Mouse (Mus musculus): ENCODE data around the gene Pus7. TPM values are rescaled to one million over a fixed set of nuclear protein-coding genes. Genes with fewer than 3 reads are reported as not detected.
A peak's percentile ranks its signal among the peaks of the same experiment; 100 is the strongest.

Gene Pus7
- 31.5 and 35.0 TPM in 2 replicates for polyA plus RNA-seq (2016; fragmentation: Nextera tagmentation; extraction: Ambion mirVana)

GRCm38 (mm10) chr5:23782931-23783877, at the start of gene Pus7:
Pus7 (minus strand) TSS chr5:23783711.
- H3K9me3 ChIP-seq: peaks cover 3% of the 10 kb centered on the region; the same call in 1 of the 2 replicates
- under 1% methylated on average over 86 of the region's 86 CpGs for WGBS
- no peaks in the 10 kb centered on the region for H3K27me3 ChIP-seq
- H3K4me1 ChIP-seq (replicated peaks): peaks cover 22% of the 10 kb centered on the region
- H3K36me3 ChIP-seq: no peaks in the 10 kb centered on the region; the same call in 1 of the 2 replicates
- H3K9ac ChIP-seq (replicated peaks): peak within 1 kb of the TSS; percentile 85
- H3K27ac ChIP-seq: peak within 1 kb of the TSS; percentile 62; the same call in 1 of the 2 replicates
- peak within 1 kb of the TSS; percentile 70 for H3K4me2 ChIP-seq
- H3K4me3 ChIP-seq (replicated peaks): peak within 1 kb of the TSS; percentile 89
- ATAC-seq (ENCODE audit: insufficient number of reproducible peaks, insufficient read depth, low FRiP score, low TSS enrichment, low read depth): peak; percentile 82

GRCm38 (mm10) chr5:23830897-23831752, 47.6 kb upstream of the Pus7 start:
- H3K36me3 ChIP-seq: no peaks in the 10 kb centered on the region
- peaks cover 31% of the 10 kb centered on the region for H3K27me3 ChIP-seq
- no peak overlapping the region; the same call in 1 of the 2 replicates for H3K9ac ChIP-seq (replicated peaks)
- peak overlapping the region; percentile 19 for H3K4me3 ChIP-seq (replicated peaks)
- no peak overlapping the region for H3K27ac ChIP-seq
- no peak for ATAC-seq (ENCODE audit: insufficient number of reproducible peaks, insufficient read depth, low FRiP score, low TSS enrichment, low read depth)
- H3K4me1 ChIP-seq (replicated peaks): no peaks in the 10 kb centered on the region
- peak overlapping the region; percentile 41 for H3K4me2 ChIP-seq
- H3K9me3 ChIP-seq: 0 out of 2 replicates have a peak, but pooled peaks cover 3% of the 10 kb centered on the region
- WGBS: 40% methylated on average over 58 of the region's 58 CpGs

GRCm38 (mm10) chr5:23826321-23827004, 43.0 kb upstream of the Pus7 start:
- ATAC-seq (ENCODE audit: insufficient number of reproducible peaks, insufficient read depth, low FRiP score, low TSS enrichment, low read depth): no peak
- WGBS: 37% methylated on average over 11 of the region's 11 CpGs
- H3K9ac ChIP-seq (replicated peaks): no peak overlapping the region
- H3K36me3 ChIP-seq: no peaks in the 10 kb centered on the region
- H3K4me1 ChIP-seq (replicated peaks): no peaks in the 10 kb centered on the region
- 0 out of 2 replicates have a peak, but pooled peaks cover 3% of the 10 kb centered on the region for H3K9me3 ChIP-seq
- H3K27me3 ChIP-seq: peaks cover 25% of the 10 kb centered on the region
- H3K4me2 ChIP-seq: no peak overlapping the region
- no peak overlapping the region for H3K4me3 ChIP-seq (replicated peaks)
- H3K27ac ChIP-seq: no peak overlapping the region

- H3K36me3 ChIP-seq: peaks cover 12% of the 10 kb centered on the region
- no peak overlapping the region for H3K27ac ChIP-seq
- peaks cover 5% of the 10 kb centered on the region; the same call in 1 of the 2 replicates for H3K27me3 ChIP-seq
- no peak overlapping the region for H3K4me2 ChIP-seq
- no peaks in the 10 kb centered on the region for H3K4me1 ChIP-seq (replicated peaks)
- WGBS: 77% methylated on average over 8 of the region's 8 CpGs
- H3K9ac ChIP-seq (replicated peaks): no peak overlapping the region
- H3K9me3 ChIP-seq: no peaks in the 10 kb centered on the region
- ATAC-seq (ENCODE audit: insufficient number of reproducible peaks, insufficient read depth, low FRiP score, low TSS enrichment, low read depth): no peak
- no peak overlapping the region for H3K4me3 ChIP-seq (replicated peaks)
Observed at GRCm38 (mm10) chr5:23824171-23824733, 40.7 kb upstream of the Pus7 start.

GRCm38 (mm10) chr5:23822306-23822705, 38.8 kb upstream of the Pus7 start:
- ATAC-seq (ENCODE audit: insufficient number of reproducible peaks, insufficient read depth, low FRiP score, low TSS enrichment, low read depth): no peak
- H3K4me2 ChIP-seq: no peak overlapping the region
- H3K4me1 ChIP-seq (replicated peaks): no peaks in the 10 kb centered on the region
- no peaks in the 10 kb centered on the region for H3K9me3 ChIP-seq
- no peaks in the 10 kb centered on the region for H3K27me3 ChIP-seq
- H3K36me3 ChIP-seq: peaks cover 28% of the 10 kb centered on the region
- no peak overlapping the region for H3K4me3 ChIP-seq (replicated peaks)
- no peak overlapping the region for H3K9ac ChIP-seq (replicated peaks)
- WGBS: 74% methylated on average over 11 of the region's 11 CpGs
- H3K27ac ChIP-seq: no peak overlapping the region

- H3K27ac ChIP-seq: no peak overlapping the region
- no peaks in the 10 kb centered on the region for H3K27me3 ChIP-seq
- H3K4me2 ChIP-seq: no peak overlapping the region
- H3K9me3 ChIP-seq: peaks cover 12% of the 10 kb centered on the region
- 93% methylated on average over 15 of the region's 15 CpGs for WGBS
- ATAC-seq (ENCODE audit: insufficient number of reproducible peaks, insufficient read depth, low FRiP score, low TSS enrichment, low read depth): no peak
- H3K4me1 ChIP-seq (replicated peaks): no peaks in the 10 kb centered on the region
- peaks cover 80% of the 10 kb centered on the region for H3K36me3 ChIP-seq
- H3K4me3 ChIP-seq (replicated peaks): no peak overlapping the region
- H3K9ac ChIP-seq (replicated peaks): no peak overlapping the region
Observed at GRCm38 (mm10) chr5:23816681-23817080, 33.2 kb upstream of the Pus7 start.

- H3K27me3 ChIP-seq: no peaks in the 10 kb centered on the region
- no peak overlapping the region for H3K9ac ChIP-seq (replicated peaks)
- peaks cover 12% of the 10 kb centered on the region for H3K9me3 ChIP-seq
- H3K27ac ChIP-seq: no peak overlapping the region
- 91% methylated on average over 5 of the region's 5 CpGs for WGBS
- H3K4me2 ChIP-seq: no peak overlapping the region
- H3K4me3 ChIP-seq (replicated peaks): no peak overlapping the region
- H3K36me3 ChIP-seq: peaks cover 92% of the 10 kb centered on the region
- H3K4me1 ChIP-seq (replicated peaks): no peaks in the 10 kb centered on the region
- no peak for ATAC-seq (ENCODE audit: insufficient number of reproducible peaks, insufficient read depth, low FRiP score, low TSS enrichment, low read depth)
Observed at GRCm38 (mm10) chr5:23814841-23815240, 31.3 kb upstream of the Pus7 start.

- H3K27ac ChIP-seq: no peak overlapping the region
- H3K9ac ChIP-seq (replicated peaks): no peak overlapping the region
- no peak for ATAC-seq (ENCODE audit: insufficient number of reproducible peaks, insufficient read depth, low FRiP score, low TSS enrichment, low read depth)
- no peak overlapping the region for H3K4me2 ChIP-seq
- no peaks in the 10 kb centered on the region for H3K9me3 ChIP-seq
- H3K27me3 ChIP-seq: no peaks in the 10 kb centered on the region
- peaks cover 7% of the 10 kb centered on the region; the same call in 1 of the 2 replicates for H3K4me1 ChIP-seq (replicated peaks)
- peaks cover 60% of the 10 kb centered on the region for H3K36me3 ChIP-seq
- 90% methylated on average over 2 of the region's 2 CpGs for WGBS
- no peak overlapping the region for H3K4me3 ChIP-seq (replicated peaks)
Observed at GRCm38 (mm10) chr5:23792726-23793125, 9.2 kb upstream of the Pus7 start.

- Histone ChIP-seq H3K27ac (no peak overlapping the region), H3K9ac (replicated peaks) (no peak overlapping the region), H3K36me3 (peaks cover 31% of the 10 kb centered on the region), H3K4me2 (no peak overlapping the region), H3K27me3 (no peaks in the 10 kb centered on the region), H3K9me3 (peaks cover 3% of the 10 kb centered on the region; the same call in 1 of the 2 replicates), H3K4me1 (replicated peaks) (peaks cover 7% of the 10 kb centered on the region; the same call in 1 of the 2 replicates), H3K4me3 (replicated peaks) (no peak overlapping the region)
- ATAC-seq (ENCODE audit: insufficient number of reproducible peaks, insufficient read depth, low FRiP score, low TSS enrichment, low read depth): no peak
- 79% methylated on average over 4 of the region's 4 CpGs for WGBS
Observed at GRCm38 (mm10) chr5:23789078-23789612, 5.6 kb upstream of the Pus7 start.

- ATAC-seq (ENCODE audit: insufficient number of reproducible peaks, insufficient read depth, low FRiP score, low TSS enrichment, low read depth): no peak
- no peaks in the 10 kb centered on the region for H3K27me3 ChIP-seq
- peaks cover 27% of the 10 kb centered on the region for H3K36me3 ChIP-seq
- WGBS: 40% methylated on average over 3 of the region's 3 CpGs
- H3K4me2 ChIP-seq: peak overlapping the region; percentile 87
- peak overlapping the region; percentile 89 for H3K9ac ChIP-seq (replicated peaks)
- no peak overlapping the region for H3K27ac ChIP-seq
- peaks cover 3% of the 10 kb centered on the region; the same call in 1 of the 2 replicates for H3K9me3 ChIP-seq
- H3K4me1 ChIP-seq (replicated peaks): peaks cover 7% of the 10 kb centered on the region; the same call in 1 of the 2 replicates
- peak overlapping the region; percentile 88 for H3K4me3 ChIP-seq (replicated peaks)
Observed at GRCm38 (mm10) chr5:23788390-23788830, 4.9 kb upstream of the Pus7 start.
